Mouse (Mus musculus) erythroblast, embryonic 14.5 days (primary cell): ENCODE data around the gene Ipcef1. TPM values are rescaled to one million over a fixed set of nuclear protein-coding genes. Genes with fewer than 3 reads are reported as not detected.

Experiments
- H3K27me3 ChIP-seq: 2 replicates; pipeline ENCODE4 v1.6.1; 2012; ENCODE audit warnings: inconsistent platforms; ENCODE audit not compliant: control insufficient read depth
- H3K36me3 ChIP-seq: 2 replicates; pipeline ENCODE4 v1.6.1; 2012; ENCODE audit warnings: mild to moderate bottlenecking, inconsistent platforms; ENCODE audit not compliant: control insufficient read depth
- H3K4me1 ChIP-seq: 2 replicates; pipeline ENCODE4 v1.6.1; 2012; ENCODE audit warnings: inconsistent platforms; ENCODE audit not compliant: control insufficient read depth
- H3K4me3 ChIP-seq: replicated peaks from 2 replicates; pipeline ENCODE3; 2012; ENCODE audit warnings: moderate library complexity, mild to moderate bottlenecking, inconsistent platforms
- H3K9me3 ChIP-seq: 2 replicates; pipeline ENCODE4 v1.6.1; 2012; ENCODE audit warnings: low read length, inconsistent platforms, mixed read lengths; ENCODE audit not compliant: control insufficient read depth
- GATA1 ChIP-seq: IDR thresholded peaks from 2 replicates; pipeline ENCODE4 v1.6.1; 2012; ENCODE audit warnings: low read length, inconsistent platforms, mixed read lengths
- TAL1 ChIP-seq: IDR thresholded peaks from 3 replicates; pipeline ENCODE4 v1.6.1; 2012; ENCODE audit warnings: low read length, inconsistent platforms, mixed read lengths
- polyA plus RNA-seq: library from polyadenylated mRNA; stranded (reverse); fragments of >175 nt; gene quantifications from 2 replicates; pipeline ENCODE4 v1.2.3, GENCODE M21; 2012

Ipcef1 gene
- polyA plus RNA-seq, 1 experiment: 0.01 TPM

GRCm38 (mm10) chr10:6958791-6959190 is 93.5 kb downstream of the Ipcef1 start:
- TF ChIP-seq GATA1 (no peak), TAL1 (no peak)
- H3K4me1 ChIP-seq: no peaks in the 10 kb centered on the region
- H3K9me3 ChIP-seq: no peaks in the 10 kb centered on the region
- H3K36me3 ChIP-seq: no peaks in the 10 kb centered on the region
- H3K4me3 ChIP-seq: no peak overlapping the region
- H3K27me3 ChIP-seq: no peaks in the 10 kb centered on the region

GRCm38 (mm10) chr10:6956357-6956756 is 95.9 kb downstream of the Ipcef1 start:
- H3K9me3 ChIP-seq: no peaks in the 10 kb centered on the region
- H3K4me3 ChIP-seq: no peak overlapping the region
- no peaks in the 10 kb centered on the region for H3K36me3 ChIP-seq
- no peaks in the 10 kb centered on the region for H3K27me3 ChIP-seq
- no peak for TF ChIP-seq GATA1
- no peak for TF ChIP-seq TAL1
- H3K4me1 ChIP-seq: no peaks in the 10 kb centered on the region

GRCm38 (mm10) chr10:6954533-6954932 is 97.7 kb downstream of the Ipcef1 start:
- H3K36me3 ChIP-seq: no peaks in the 10 kb centered on the region
- H3K27me3 ChIP-seq: no peaks in the 10 kb centered on the region
- H3K9me3 ChIP-seq: no peaks in the 10 kb centered on the region
- H3K4me1 ChIP-seq: no peaks in the 10 kb centered on the region
- TF ChIP-seq TAL1 (no peak), GATA1 (no peak)
- no peak overlapping the region for H3K4me3 ChIP-seq

- Histone ChIP-seq H3K4me3 (no peak overlapping the region), H3K27me3 (no peaks in the 10 kb centered on the region), H3K36me3 (no peaks in the 10 kb centered on the region), H3K9me3 (no peaks in the 10 kb centered on the region), H3K4me1 (no peaks in the 10 kb centered on the region)
- TF ChIP-seq GATA1 (no peak), TAL1 (no peak)
Observed at GRCm38 (mm10) chr10:6953115-6953514, 99.2 kb downstream of the Ipcef1 start.

- Histone ChIP-seq H3K4me1 (no peaks in the 10 kb centered on the region), H3K27me3 (no peaks in the 10 kb centered on the region), H3K4me3 (no peak overlapping the region), H3K36me3 (no peaks in the 10 kb centered on the region), H3K9me3 (peaks cover 2% of the 10 kb centered on the region; the same call in 1 of the 2 replicates)
- TF ChIP-seq TAL1 (no peak), GATA1 (no peak)
Observed at GRCm38 (mm10) chr10:6936671-6937425, 115.4 kb downstream of the Ipcef1 start.

GRCm38 (mm10) chr10:6934776-6935175 is 117.5 kb downstream of the Ipcef1 start:
- no peak for TF ChIP-seq GATA1
- no peak for TF ChIP-seq TAL1
- no peak overlapping the region for H3K4me3 ChIP-seq

GRCm38 (mm10) chr10:6930889-6931288 is 121.4 kb downstream of the Ipcef1 start:
- no peaks in the 10 kb centered on the region for H3K4me1 ChIP-seq
- H3K4me3 ChIP-seq: no peak overlapping the region
- no peaks in the 10 kb centered on the region for H3K36me3 ChIP-seq
- 0 out of 2 replicates have a peak, but pooled peaks cover 3% of the 10 kb centered on the region for H3K9me3 ChIP-seq
- no peaks in the 10 kb centered on the region for H3K27me3 ChIP-seq
- TF ChIP-seq GATA1: no peak
- no peak for TF ChIP-seq TAL1

More at GRCm38 (mm10) chr10:6934776-6935175, 117.5 kb downstream of the Ipcef1 start:
- no peaks in the 10 kb centered on the region for H3K4me1 ChIP-seq
- H3K27me3 ChIP-seq: no peaks in the 10 kb centered on the region
- peaks cover 6% of the 10 kb centered on the region; the same call in 1 of the 2 replicates for H3K9me3 ChIP-seq
- no peaks in the 10 kb centered on the region for H3K36me3 ChIP-seq

- H3K27me3 ChIP-seq: no peaks in the 10 kb centered on the region
- no peak overlapping the region for H3K4me3 ChIP-seq
- H3K36me3 ChIP-seq: no peaks in the 10 kb centered on the region
- 0 out of 2 replicates have a peak, but pooled peaks cover 3% of the 10 kb centered on the region for H3K9me3 ChIP-seq
- no peaks in the 10 kb centered on the region for H3K4me1 ChIP-seq
- TF ChIP-seq GATA1: no peak
- no peak for TF ChIP-seq TAL1
Observed at GRCm38 (mm10) chr10:6930398-6930797, 121.9 kb downstream of the Ipcef1 start.

- no peaks in the 10 kb centered on the region for H3K4me1 ChIP-seq
- TF ChIP-seq TAL1: no peak
- TF ChIP-seq GATA1: no peak
- 0 out of 2 replicates have a peak, but pooled peaks cover 3% of the 10 kb centered on the region for H3K9me3 ChIP-seq
- H3K36me3 ChIP-seq: no peaks in the 10 kb centered on the region
- H3K4me3 ChIP-seq: no peak overlapping the region
- no peaks in the 10 kb centered on the region for H3K27me3 ChIP-seq
Observed at GRCm38 (mm10) chr10:6928905-6929304, 123.4 kb downstream of the Ipcef1 start.
